Mouse (Mus musculus): ENCODE measurements around the gene Galnt2.

Gene Galnt2

GRCm38 (mm10) chr8:124235536-124235935 is 4.3 kb downstream of the Galnt2 start:
- DNase-seq (ENCODE audit: low read depth, low spot score) = no peak

GRCm38 (mm10) chr8:124239350-124239749 is 8.2 kb downstream of the Galnt2 start:
- no peak for DNase-seq (ENCODE audit: low read depth, low spot score)

- DNase-seq (ENCODE audit: low read depth, low spot score) = no peak
Measured at GRCm38 (mm10) chr8:124240932-124241331, 9.7 kb downstream of the Galnt2 start.

GRCm38 (mm10) chr8:124242208-124242607 is 11.0 kb downstream of the Galnt2 start:
- no peak for DNase-seq (ENCODE audit: low read depth, low spot score)

GRCm38 (mm10) chr8:124242913-124243312 is 11.7 kb downstream of the Galnt2 start:
- no peak for DNase-seq (ENCODE audit: low read depth, low spot score)

DNA sequence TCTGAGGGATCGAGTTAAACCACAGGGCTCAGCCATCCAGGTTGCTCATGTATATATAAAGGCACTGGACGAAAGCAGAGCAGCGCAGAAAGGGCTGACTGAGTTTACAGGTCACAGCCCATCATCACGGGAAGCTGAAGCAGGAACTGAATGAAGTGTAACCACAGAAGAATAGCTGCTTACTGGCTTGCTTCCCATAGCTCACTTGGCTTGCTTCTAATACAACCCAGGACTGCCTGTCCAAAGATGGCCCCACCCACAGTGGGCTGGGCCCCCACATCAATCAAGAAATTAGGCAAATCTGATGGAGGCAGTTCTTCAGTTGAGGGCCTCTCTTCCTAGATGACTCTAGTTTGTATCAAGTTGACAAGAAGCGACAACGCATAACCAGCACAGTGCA is 16.4 kb downstream of the Galnt2 start:
- DNase-seq (ENCODE audit: low read depth, low spot score) = no peak

GRCm38 (mm10) chr8:124248688-124249087 is 17.5 kb downstream of the Galnt2 start:
- no peak for DNase-seq (ENCODE audit: low read depth, low spot score)

GRCm38 (mm10) chr8:124250255-124250654 is 19.1 kb downstream of the Galnt2 start:
- DNase-seq (ENCODE audit: low read depth, low spot score) = peak; percentile 12

DNA sequence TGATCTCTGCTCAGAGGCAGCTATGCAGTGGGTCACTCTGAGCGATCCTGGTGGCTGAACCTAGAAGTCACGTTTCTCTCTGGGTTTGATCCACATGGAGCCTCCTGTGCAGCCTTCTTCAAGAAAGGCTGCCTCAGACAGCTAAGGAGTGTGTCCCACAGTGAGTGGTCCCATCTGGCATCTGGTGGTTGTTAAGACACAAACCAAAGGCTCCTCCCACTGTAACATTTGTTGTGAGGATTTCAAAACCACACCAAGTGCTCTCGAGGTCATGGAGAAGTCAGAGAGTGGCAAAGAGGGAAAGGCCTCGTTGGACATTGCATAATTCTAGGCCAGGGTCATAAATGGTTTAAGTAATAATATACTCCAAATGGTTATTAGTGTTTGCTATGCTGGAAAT is 19.6 kb downstream of the Galnt2 start:
- no peak for DNase-seq (ENCODE audit: low read depth, low spot score)

GRCm38 (mm10) chr8:124252533-124252950 is 21.4 kb downstream of the Galnt2 start:
- DNase-seq (ENCODE audit: low read depth, low spot score) = no peak

DNA sequence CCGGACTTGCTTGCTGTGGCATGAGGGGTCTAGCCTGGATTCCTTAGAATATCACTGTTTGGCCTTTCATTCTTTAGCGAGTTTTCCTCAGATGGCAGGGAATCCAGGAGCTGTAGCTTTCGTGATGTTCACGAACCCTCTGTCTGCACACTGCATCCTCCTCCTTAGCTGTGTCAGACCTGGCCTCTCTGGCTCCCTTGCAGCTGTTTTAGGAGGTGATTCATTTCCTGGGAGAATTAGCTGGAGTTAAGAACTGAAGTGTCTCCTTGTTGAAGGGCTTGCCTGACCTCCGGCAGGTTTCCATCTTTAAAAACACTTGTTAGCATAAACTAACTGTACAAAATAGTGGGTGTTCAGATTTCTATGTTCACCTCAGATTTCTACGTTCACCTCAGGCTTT is 22.7 kb downstream of the Galnt2 start:
- DNase-seq (ENCODE audit: low read depth, low spot score) = no peak

DNA sequence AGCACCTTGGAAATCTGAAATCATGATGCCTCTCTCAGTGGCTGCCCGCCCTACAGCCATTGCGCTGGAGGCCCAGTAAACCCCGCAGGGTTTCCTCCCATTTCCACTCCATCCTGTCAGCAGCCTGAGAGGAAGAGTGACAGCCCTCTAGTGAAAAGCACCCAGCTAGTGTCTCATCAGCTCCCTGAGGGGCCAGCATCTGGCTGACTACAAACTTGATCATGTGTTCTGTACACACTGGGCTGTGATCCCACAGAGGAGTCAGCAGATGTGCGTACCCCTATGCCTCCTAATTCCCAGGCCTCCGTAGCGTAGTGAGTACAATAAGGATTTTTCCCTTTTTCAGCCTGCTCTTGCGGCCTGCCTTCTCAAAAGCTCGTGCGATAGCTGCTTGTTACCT is 25.6 kb downstream of the Galnt2 start:
- no peak for DNase-seq (ENCODE audit: low read depth, low spot score)

DNA sequence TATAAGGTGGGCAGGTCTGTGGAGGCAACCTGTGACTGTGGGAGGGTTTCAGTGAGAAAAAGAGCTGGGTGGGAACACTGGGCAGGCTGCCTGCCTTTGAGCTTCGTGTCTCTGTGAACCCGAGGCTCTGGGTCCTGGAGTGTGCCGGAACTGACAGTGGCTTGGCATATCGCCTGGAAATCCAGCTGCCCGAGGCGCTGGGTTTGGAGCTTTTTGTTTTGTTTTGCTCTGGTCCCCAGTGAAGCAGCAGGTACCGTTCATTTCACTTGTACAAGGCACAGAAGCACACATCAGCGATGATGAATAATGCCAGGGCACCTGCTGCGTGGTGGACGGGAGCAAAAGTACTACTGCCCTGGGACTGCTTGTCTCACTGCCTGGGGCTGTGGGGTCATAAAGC is 26.2 kb downstream of the Galnt2 start:
- no peak for DNase-seq (ENCODE audit: low read depth, low spot score)

GRCm38 (mm10) chr8:124259146-124259545 is 28.0 kb downstream of the Galnt2 start:
- DNase-seq (ENCODE audit: low read depth, low spot score) = no peak

- DNase-seq (ENCODE audit: low read depth, low spot score) = no peak
Measured at GRCm38 (mm10) chr8:124259925-124260324, 28.7 kb downstream of the Galnt2 start.

DNA sequence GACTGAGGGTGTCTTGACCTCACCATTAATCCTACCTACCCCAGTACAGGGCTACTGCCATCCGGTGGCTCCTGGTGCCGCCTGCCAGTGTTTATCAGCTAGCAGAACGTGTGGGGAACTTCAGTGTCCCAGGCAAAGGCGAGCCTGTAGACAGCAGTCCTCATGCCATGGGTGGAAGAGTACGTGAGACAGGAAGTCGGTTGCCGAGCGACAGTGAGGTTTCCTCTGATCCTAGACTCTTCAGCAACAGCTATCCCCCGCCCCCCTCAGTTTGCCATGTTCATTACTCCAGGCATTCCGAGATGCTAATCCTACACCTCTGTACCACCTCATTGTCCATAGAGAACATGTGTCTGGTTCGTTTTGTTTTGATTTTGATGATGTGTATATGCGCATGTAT is 29.2 kb downstream of the Galnt2 start:
- no peak for DNase-seq (ENCODE audit: low read depth, low spot score)

GRCm38 (mm10) chr8:124263058-124263457 is 31.9 kb downstream of the Galnt2 start:
- DNase-seq (ENCODE audit: low read depth, low spot score) = no peak

DNA sequence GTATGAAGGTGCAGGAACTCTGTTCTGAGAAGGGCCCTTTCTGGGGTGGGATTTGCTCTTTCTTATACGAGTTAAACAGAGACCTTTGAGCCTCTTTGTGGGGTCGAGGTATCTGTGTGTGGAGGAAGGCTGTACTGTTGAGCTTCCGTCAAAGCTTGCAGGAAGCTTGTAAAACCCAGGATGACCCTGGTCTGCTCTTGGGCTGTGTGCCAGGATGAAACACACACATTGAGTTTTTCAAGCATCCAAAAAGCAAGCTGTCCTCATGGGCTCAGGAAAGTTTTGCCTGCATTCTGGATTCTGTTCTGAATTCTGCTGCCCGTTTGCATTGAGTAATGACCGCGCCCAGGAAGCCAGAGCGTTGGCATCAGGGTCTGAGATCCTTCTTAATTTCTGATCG is 32.8 kb downstream of the Galnt2 start:
- DNase-seq (ENCODE audit: low read depth, low spot score) = no peak

DNA sequence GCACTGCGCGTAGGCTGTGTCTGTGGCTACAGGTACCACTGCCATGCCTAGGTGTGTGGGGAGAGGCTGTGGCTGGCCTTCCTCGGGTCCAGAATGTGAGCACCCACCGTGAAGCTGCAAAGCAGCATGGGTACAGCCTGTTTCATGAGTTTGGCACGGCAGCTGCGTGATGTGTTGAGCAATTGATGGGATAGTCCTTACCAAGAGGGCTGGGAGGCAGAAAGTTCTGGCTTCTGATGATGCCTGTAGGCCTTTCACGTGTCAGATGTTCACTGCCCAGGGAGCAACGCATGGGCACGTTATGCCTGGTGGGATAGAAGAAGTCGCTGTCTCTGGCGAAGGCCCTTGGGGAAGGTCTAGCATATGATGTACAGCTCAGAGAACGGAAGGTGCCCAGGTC is 33.5 kb downstream of the Galnt2 start:
- no peak for DNase-seq (ENCODE audit: low read depth, low spot score)

GRCm38 (mm10) chr8:124265130-124265529 is 33.9 kb downstream of the Galnt2 start:
- no peak for DNase-seq (ENCODE audit: low read depth, low spot score)

GRCm38 (mm10) chr8:124265798-124266197 is 34.6 kb downstream of the Galnt2 start:
- peak; percentile 31 for DNase-seq (ENCODE audit: low read depth, low spot score)

DNA sequence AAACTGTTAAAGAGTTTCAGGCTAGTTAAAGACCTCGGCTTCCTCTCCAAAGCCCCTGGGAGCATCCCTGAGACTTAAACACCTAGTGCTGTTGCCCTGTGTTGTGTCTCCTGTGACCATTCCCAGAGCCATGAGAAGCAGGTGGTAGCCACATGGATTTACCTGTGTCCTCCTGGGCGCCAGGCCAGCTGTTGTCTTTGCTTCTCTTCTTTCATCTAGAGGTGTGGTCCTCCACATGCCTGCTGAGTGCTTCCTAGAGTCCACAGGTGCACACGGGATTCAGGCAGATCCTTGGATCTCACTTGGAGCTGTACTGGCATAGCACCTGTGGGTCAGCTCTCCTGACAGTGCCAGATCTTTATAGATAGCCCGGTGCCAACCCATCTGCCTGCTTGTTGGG is 36.0 kb downstream of the Galnt2 start:
- no peak for DNase-seq (ENCODE audit: low read depth, low spot score)

DNA sequence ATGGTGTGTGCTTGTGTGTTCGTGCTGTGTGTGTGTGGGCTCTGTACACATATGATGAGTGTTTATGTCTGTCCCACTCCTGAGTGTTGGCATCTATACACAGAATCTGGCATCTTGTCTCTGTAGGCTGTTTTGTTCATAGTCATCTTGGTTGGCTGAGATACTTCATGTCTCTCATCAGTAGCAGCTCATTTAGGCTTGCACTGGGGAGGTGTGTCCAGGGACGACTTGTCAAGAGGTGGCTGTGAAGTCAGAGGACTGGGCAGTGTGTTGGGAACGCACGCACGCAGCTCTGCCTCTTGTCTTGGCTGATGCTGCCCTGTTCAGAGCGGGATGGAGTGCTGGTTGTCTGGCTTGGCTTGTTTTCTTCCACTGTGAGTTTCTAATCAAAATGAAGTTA is 39.3 kb downstream of the Galnt2 start:
- DNase-seq (ENCODE audit: low read depth, low spot score) = no peak

GRCm38 (mm10) chr8:124270904-124271303 is 39.7 kb downstream of the Galnt2 start:
- no peak for DNase-seq (ENCODE audit: low read depth, low spot score)

- no peak for DNase-seq (ENCODE audit: low read depth, low spot score)
Measured at GRCm38 (mm10) chr8:124271518-124271917, 40.3 kb downstream of the Galnt2 start.

All from c-Kit-negative CD71-positive TER-119-positive erythroid progenitor cells, embryonic 14.5 days (primary cell).